Mouse (Mus musculus) lung, embryonic 14.5 days (tissue): Measurements from ENCODE around the gene Tpd52l2. TPM values are rescaled to one million over a fixed set of nuclear protein-coding genes. Genes with fewer than 3 reads are reported as not detected.

Experiments
- ATAC-seq: fragments of 200-750 bp; cut with Nextera tagmentation; 2 replicates; pipeline ENCODE4 v1.8.0; 2017; ENCODE audit warnings: mild to moderate bottlenecking, moderate TSS enrichment, moderate library complexity; ENCODE audit not compliant: insufficient read depth
- DNase-seq: peaks from one replicate; pipeline ENCODE4 v3.0.0-alpha.2; 2015
- H3K27ac ChIP-seq: fragments of 300-500 bp; sonication (generic); 2 replicates; pipeline ENCODE4 v1.5.1; 2014; ENCODE audit warnings: low read depth, mild to moderate bottlenecking, moderate library complexity
- H3K27me3 ChIP-seq: fragments of 300-500 bp; sonication (generic); 2 replicates; pipeline ENCODE4 v1.6.1; 2014; ENCODE audit warnings: low read length, control low read depth; ENCODE audit not compliant: insufficient read depth
- H3K36me3 ChIP-seq: fragments of 300-500 bp; sonication (generic); 2 replicates; pipeline ENCODE4 v1.6.1; 2014; ENCODE audit warnings: control low read depth; ENCODE audit not compliant: insufficient read depth
- H3K4me1 ChIP-seq: fragments of 300-500 bp; sonication (generic); 2 replicates; pipeline ENCODE4 v1.6.1; 2014; ENCODE audit warnings: antibody characterized with exemption, control low read depth; ENCODE audit not compliant: insufficient read depth
- H3K4me2 ChIP-seq: fragments of 300-500 bp; sonication (generic); 2 replicates; pipeline ENCODE4 v1.6.1; 2014; ENCODE audit warnings: mild to moderate bottlenecking
- H3K4me3 ChIP-seq: fragments of 300-500 bp; sonication (generic); 2 replicates; pipeline ENCODE4 v1.5.1; 2014; ENCODE audit warnings: low read depth, low read length
- H3K9ac ChIP-seq: fragments of 300-500 bp; sonication (generic); 2 replicates; pipeline ENCODE4 v1.6.1; 2014
- H3K9me3 ChIP-seq: fragments of 300-500 bp; sonication (generic); 2 replicates; pipeline ENCODE4 v1.6.1; 2016; ENCODE audit warnings: low read depth, low read length, control low read depth
- CTCF ChIP-seq: IDR thresholded peaks from 2 replicates; pipeline ENCODE4 v1.5.1; 2016; ENCODE audit warnings: antibody characterized with exemption, low read depth
- WGBS: fragments of 180-500 bp; shearing (Covaris S2); extraction: QIAGEN DNeasy Blood & Tissue Kit; methylation state at CpG from one replicate; pipeline ENCODE4 v1.1.7; 2014; 5-methylcytosine and 5-hydroxymethylcytosine counted together
- polyA plus RNA-seq: library from polyadenylated mRNA; unstranded; fragments of >200 nt; fragmentation: Nextera tagmentation; extraction: Ambion mirVana; gene quantifications from 2 replicates; pipeline ENCODE4 v1.2.1, GENCODE M21; 2014

Gene Tpd52l2
- polyA plus RNA-seq, 1 experiment from 2014 or later: 165 TPM

DNA sequence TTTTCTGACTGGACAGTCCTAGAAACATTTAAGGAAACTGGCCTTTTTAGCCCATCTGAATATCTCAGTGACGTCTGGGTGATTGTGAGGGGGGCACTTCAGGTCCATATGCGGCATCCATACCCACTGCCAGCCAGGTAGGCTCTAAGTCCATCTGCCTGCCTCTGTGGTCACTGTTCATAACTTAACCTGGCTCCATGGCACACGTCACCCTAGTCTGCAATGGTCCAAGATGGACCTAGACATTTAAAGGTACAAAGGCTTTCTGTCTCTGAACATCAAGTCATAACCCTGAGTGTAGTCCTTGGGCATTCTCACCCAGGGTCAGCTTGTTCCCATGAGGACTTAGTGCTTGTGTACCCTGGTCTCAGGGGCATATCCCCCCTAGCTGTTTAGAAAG, 70.4 kb downstream of the Tpd52l2 start:
- TF ChIP-seq CTCF: no peak
- no peak overlapping the region for H3K27ac ChIP-seq
- no peak for DNase-seq

More for the DNA sequence above, 70.4 kb downstream of the Tpd52l2 start:
- no peaks in the 10 kb centered on the region for H3K4me1 ChIP-seq
- H3K27me3 ChIP-seq: no peaks in the 10 kb centered on the region
- no peaks in the 10 kb centered on the region for H3K9me3 ChIP-seq
- H3K4me3 ChIP-seq: no peak overlapping the region
- 85% methylated on average over 3 of the region's 3 CpGs for WGBS
- no peak for ATAC-seq
- no peak overlapping the region for H3K9ac ChIP-seq
- no peak overlapping the region for H3K4me2 ChIP-seq
- peaks cover under 1% of the 10 kb centered on the region; the same call in 1 of the 2 replicates for H3K36me3 ChIP-seq

Other genes starting within 250 kb of the Tpd52l2 start
- gene Gmeb2, start 209.1 kb upstream of the Tpd52l2 start, polyA plus RNA-seq: 18.0 and 21.2 TPM in 2 replicates
- gene Stmn3, start 182.6 kb upstream of the Tpd52l2 start, polyA plus RNA-seq: 1.6 and 2.5 TPM in 2 replicates
- 67.0 and 70.3 TPM in 2 replicates for gene Rtel1, start 177.4 kb upstream of the Tpd52l2 start, polyA plus RNA-seq
- 35.7 and 41.1 TPM in 2 replicates for gene Zgpat, start 132.2 kb upstream of the Tpd52l2 start, polyA plus RNA-seq
- gene Arfrp1, start 131.7 kb upstream of the Tpd52l2 start, polyA plus RNA-seq: 54.1 and 54.2 TPM in 2 replicates
- gene Lime1, start 117.1 kb upstream of the Tpd52l2 start, polyA plus RNA-seq: 19.6 and 26.6 TPM in 2 replicates
- 14.6 and 15.6 TPM in 2 replicates for gene Zbtb46, start 37.7 kb upstream of the Tpd52l2 start, polyA plus RNA-seq
- 0.13 and 0.24 TPM in 2 replicates for gene Abhd16b, start 3.9 kb upstream of the Tpd52l2 start, polyA plus RNA-seq
- gene Dnajc5, start 23.3 kb downstream of the Tpd52l2 start, polyA plus RNA-seq: 79.4 and 81.3 TPM in 2 replicates
- 36.9 and 38.3 TPM in 2 replicates for gene Uckl1, start 87.8 kb downstream of the Tpd52l2 start, polyA plus RNA-seq
- 58.8 and 59.6 TPM in 2 replicates for gene Prpf6, start 94.7 kb downstream of the Tpd52l2 start, polyA plus RNA-seq
- 52.5 and 58.6 TPM in 2 replicates for gene Zfp512b, start 95.7 kb downstream of the Tpd52l2 start, polyA plus RNA-seq
- gene Samd10, start 102.1 kb downstream of the Tpd52l2 start, polyA plus RNA-seq: 23.2 and 27.8 TPM in 2 replicates
- gene Gm29797, start 159.9 kb downstream of the Tpd52l2 start, polyA plus RNA-seq: not detected in 2 replicates
- gene Sox18, start 174.5 kb downstream of the Tpd52l2 start, polyA plus RNA-seq: 55.4 and 64.7 TPM in 2 replicates
- gene Tcea2, start 183.2 kb downstream of the Tpd52l2 start, polyA plus RNA-seq: 22.5 and 25.7 TPM in 2 replicates
- gene Rgs19, start 196.8 kb downstream of the Tpd52l2 start, polyA plus RNA-seq: 91.3 and 93.8 TPM in 2 replicates
- not detected in 2 replicates for gene Lkaaear1, start 201.3 kb downstream of the Tpd52l2 start, polyA plus RNA-seq
- gene Oprl1, start 217.9 kb downstream of the Tpd52l2 start, polyA plus RNA-seq: 0.89 and 1.8 TPM in 2 replicates